Mouse (Mus musculus) spleen, postnatal 36 days (tissue): ENCODE data around the gene Irak1.

ENCODE experiments used
- DNase-seq, 2 experiments: peaks; one replicate each; pipeline ENCODE4 v3.0.0; 2022; ENCODE audit warnings: low spot score in 2 of 2, mixed read lengths in 1 of 2

The Irak1 gene

GRCm38 (mm10) chrX:73966248-73967176, 57.2 kb downstream of the Irak1 start, which contains the start of gene Hcfc1:
Gene Hcfc1 (minus strand): TSS chrX:73966357.
- DNase-seq = peak; percentile 89 to 90

- DNase-seq = peak; percentile 61 to 68
Observed at GRCm38 (mm10) chrX:73965307-73965706, 58.4 kb downstream of the Irak1 start.

GRCm38 (mm10) chrX:73964363-73964762, 59.4 kb downstream of the Irak1 start:
- peak; percentile 31 to 43 for DNase-seq
